Mouse (Mus musculus) C2C12 (cell line): ENCODE measurements around the gene Abhd16a. TPM values are rescaled to one million over a fixed set of nuclear protein-coding genes. Genes with fewer than 3 reads are reported as not detected.
"Not testable (repeated sequence)": the region's sequence is repeated elsewhere in the genome, so short reads cannot be mapped to it uniquely, and the experiment has no call there.

Source experiments
- H3K27me3 ChIP-seq: one replicate; pipeline ENCODE4 v1.6.1; 2011; ENCODE audit not compliant: control insufficient read depth, insufficient read depth, insufficient read length
- H3K36me3 ChIP-seq: one replicate; pipeline ENCODE4 v1.6.1; 2011; ENCODE audit not compliant: control insufficient read depth, insufficient read depth
- H3K4me3 ChIP-seq: one replicate; pipeline ENCODE4 v1.5.1; 2011; ENCODE audit warnings: mild to moderate bottlenecking, control low read depth; ENCODE audit not compliant: poor library complexity, insufficient read depth, severe bottlenecking
- H3K79me2 ChIP-seq: one replicate; pipeline ENCODE4 v1.6.1; 2011; ENCODE audit not compliant: control insufficient read depth, insufficient read depth
- H3K79me3 ChIP-seq: one replicate; pipeline ENCODE4 v1.6.1; 2011; ENCODE audit warnings: low read depth, control low read depth
- H3ac ChIP-seq: one replicate; pipeline ENCODE3; 2011; ENCODE audit warnings: low read depth; ENCODE audit not compliant: control insufficient read depth, insufficient read length
- CEBPB ChIP-seq: IDR thresholded peaks from one replicate; pipeline ENCODE4 v1.6.1; 2011; ENCODE audit warnings: low read depth, mild to moderate bottlenecking, control low read depth, moderate library complexity
- CTCF ChIP-seq: IDR thresholded peaks from one replicate; pipeline ENCODE4 v1.5.1; 2011; ENCODE audit not compliant: control insufficient read depth, insufficient read depth, insufficient read length
- FOSL1 ChIP-seq: IDR thresholded peaks from one replicate; pipeline ENCODE4 v1.8.0; 2011; ENCODE audit warnings: mild to moderate bottlenecking, low read length; ENCODE audit not compliant: poor library complexity, insufficient read depth, severe bottlenecking
- MAX ChIP-seq: IDR thresholded peaks from one replicate; pipeline ENCODE4 v1.6.1; 2011; ENCODE audit warnings: mild to moderate bottlenecking, control low read depth
- MYOD1 ChIP-seq: IDR thresholded peaks from one replicate; pipeline ENCODE4 v1.6.1; 2011; ENCODE audit warnings: low read depth; ENCODE audit not compliant: control insufficient read depth, insufficient read length
- MYOG ChIP-seq: IDR thresholded peaks from one replicate; pipeline ENCODE4 v1.6.1; 2011; ENCODE audit not compliant: control insufficient read depth, insufficient read length; ENCODE audit errors: extremely low read depth
- USF1 ChIP-seq: IDR thresholded peaks from one replicate; pipeline ENCODE4 v1.6.1; 2011; ENCODE audit warnings: low read depth, mild to moderate bottlenecking, control low read depth, moderate library complexity
- polyA plus RNA-seq: library from polyadenylated mRNA; unstranded; fragments of >200 nt; fragmentation: generic; extraction: Trizol; gene quantifications from one replicate; pipeline ENCODE4 v1.2.1, GENCODE M21; 2012; ENCODE audit warnings: missing spikeins

The Abhd16a gene
- polyA plus RNA-seq, 1 experiment: 54.0 TPM

DNA sequence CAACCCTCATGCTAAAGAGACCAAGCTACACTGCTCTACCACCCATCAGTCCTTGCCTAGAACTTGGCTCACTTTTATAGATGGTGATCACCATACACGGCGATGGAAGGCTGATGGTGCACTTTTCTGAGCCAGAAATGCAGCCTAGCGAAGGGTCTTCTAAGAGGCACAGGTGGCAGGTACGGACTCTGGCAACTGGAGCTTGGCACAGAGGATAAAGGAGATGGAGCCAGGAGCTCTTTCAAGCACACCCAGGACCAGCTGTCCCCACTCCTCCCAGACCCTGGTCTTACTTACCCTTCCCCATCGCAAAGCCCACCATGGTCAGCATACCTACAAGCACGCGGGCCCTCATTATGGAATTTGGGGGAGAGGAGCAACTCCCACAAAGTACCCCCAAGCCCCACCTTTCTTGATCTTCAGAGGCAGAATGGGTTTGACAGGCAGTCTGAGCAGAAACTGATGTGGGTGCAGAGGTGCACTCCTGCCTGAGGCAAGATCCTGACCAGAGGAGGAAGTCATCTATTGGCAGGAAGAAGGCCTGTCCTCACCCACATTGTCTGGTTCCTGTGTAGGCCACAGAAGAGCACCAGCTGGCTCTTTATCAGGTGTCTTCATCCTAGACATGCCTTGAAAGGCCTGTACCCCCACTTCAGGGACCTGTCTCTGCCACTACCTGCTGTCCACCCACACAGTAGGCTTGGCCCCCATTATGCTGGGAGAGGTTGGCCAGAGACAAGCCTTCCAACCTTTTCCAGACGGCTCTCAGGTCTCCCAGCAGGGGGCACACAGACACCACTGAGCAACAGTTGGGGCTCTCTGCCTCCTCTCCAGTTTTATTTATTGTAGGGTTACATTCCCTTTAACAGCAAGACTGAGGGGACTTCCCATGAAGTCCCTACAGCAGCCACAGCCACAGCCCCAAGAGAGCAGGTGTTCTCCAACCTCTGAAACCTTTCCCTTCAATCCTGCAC lies 26.3 kb downstream of the Abhd16a start, which contains the start of gene Ly6g5b:
Gene Ly6g5b, minus strand, starts transcription at position 383 of the 974 bp plus-strand sequence.
- Histone ChIP-seq H3K36me3 (peaks cover 49% of the 10 kb centered on the region), H3K79me3 (peaks cover 9% of the 10 kb centered on the region), H3ac (no peak within 1 kb of the TSS), H3K27me3 (no peaks in the 10 kb centered on the region), H3K79me2 (peaks cover 20% of the 10 kb centered on the region), H3K4me3 (no peak within 1 kb of the TSS)
- TF ChIP-seq MYOG (no peak), MAX (no peak), CEBPB (no peak), USF1 (no peak), MYOD1 (no peak), CTCF (no peak), FOSL1 (no peak)

DNA sequence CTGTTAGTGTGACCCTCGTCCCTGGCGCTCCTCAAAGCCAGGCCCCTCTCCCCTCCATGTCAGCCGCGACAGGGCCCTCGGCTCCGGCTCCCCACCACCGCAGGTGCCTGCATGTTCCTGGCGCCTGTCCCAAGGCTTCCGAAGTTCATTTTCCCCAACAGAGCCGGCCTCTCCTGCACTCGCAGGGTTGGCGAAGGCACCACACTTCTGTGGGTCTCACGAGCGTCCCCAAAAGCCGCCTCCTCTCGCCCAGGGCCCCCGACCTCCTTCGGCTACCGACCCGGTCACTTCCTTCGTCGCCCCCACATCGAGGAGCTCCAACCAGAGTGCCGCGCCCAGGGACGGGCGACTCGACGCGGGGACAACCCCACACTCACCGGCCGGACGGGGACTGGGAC lies 31.7 kb downstream of the Abhd16a start:
- Histone ChIP-seq H3ac (peak overlapping the region; percentile 94), H3K36me3 (peaks cover 39% of the 10 kb centered on the region), H3K79me3 (peaks cover 32% of the 10 kb centered on the region), H3K4me3 (peak overlapping the region; percentile 86), H3K79me2 (peaks cover 45% of the 10 kb centered on the region), H3K27me3 (no peaks in the 10 kb centered on the region)
- TF ChIP-seq FOSL1: no peak
- no peak for TF ChIP-seq MAX
- no peak for TF ChIP-seq CEBPB
- TF ChIP-seq CTCF: no peak
- no peak for TF ChIP-seq USF1
- no peak for TF ChIP-seq MYOD1
- TF ChIP-seq MYOG: no peak

DNA sequence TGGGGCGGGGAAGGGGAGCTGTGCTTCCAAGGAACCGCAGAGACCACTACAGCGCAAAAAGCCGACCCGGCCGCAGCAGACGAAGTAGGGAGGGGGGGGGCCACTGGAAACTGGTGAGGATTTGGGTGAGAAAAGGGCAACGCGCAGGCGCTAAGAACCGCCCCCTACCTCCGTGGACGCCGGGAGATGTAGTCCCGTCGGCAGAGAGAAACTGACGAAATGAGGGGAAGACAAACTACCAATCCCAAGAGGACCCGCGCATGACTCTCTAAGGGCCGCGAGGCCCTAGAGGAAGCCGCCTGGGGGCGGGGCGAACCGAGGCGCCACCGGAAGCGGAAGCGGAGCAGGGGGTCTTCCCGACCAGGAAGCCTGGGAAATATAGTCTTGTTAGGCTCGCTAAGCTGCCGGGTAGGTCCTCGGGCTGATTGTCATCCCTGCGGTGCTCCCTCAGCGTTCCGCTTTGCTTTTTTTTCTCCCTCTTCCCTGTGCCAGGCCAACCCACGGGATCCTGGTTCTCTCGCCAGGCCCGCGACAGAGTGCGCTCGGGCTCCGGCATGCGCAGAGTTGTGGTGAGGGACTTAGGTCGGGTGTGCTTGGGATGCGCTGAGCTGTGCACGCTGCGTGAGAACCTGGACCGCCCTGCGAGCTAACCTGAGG lies 32.2 kb downstream of the Abhd16a start, which contains the start of gene Gpank1:
Gene Gpank1, plus strand, starts transcription at position 313 of the 657 bp plus-strand sequence.
- H3K79me2 ChIP-seq: peaks cover 48% of the 10 kb centered on the region
- peaks cover 32% of the 10 kb centered on the region for H3K79me3 ChIP-seq
- TF ChIP-seq MAX: peak; percentile 11
- no peak for TF ChIP-seq MYOD1
- H3ac ChIP-seq: peak within 1 kb of the TSS; percentile 94
- H3K27me3 ChIP-seq: no peaks in the 10 kb centered on the region
- H3K4me3 ChIP-seq: peak within 1 kb of the TSS; percentile 86
- H3K36me3 ChIP-seq: peaks cover 34% of the 10 kb centered on the region

DNA sequence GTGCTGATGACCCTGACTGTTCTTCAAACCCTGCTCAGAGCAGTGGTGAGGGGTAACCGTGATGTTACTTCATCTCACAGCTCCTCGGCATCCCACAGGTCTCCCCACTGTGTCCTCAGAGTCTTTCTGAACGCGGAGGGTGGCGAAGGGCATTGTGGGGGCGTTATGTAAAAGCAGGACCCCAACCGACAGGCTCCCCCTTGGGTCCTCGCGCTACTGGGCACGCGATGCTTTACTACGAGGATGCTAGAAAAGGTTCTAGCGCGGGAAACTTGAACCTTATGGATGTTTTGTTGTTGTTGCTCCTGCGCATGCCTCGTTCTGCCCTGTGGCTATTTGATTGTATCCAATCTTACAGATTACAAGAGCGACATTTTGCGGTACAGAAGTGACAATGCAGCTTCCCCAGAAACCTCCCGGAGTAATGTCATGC lies 32.8 kb downstream of the Abhd16a start, which contains the start of gene Csnk2b:
Gene Csnk2b, minus strand, starts transcription at position 183 of the 433 bp plus-strand sequence.
- Histone ChIP-seq H3K79me2 (peaks cover 54% of the 10 kb centered on the region), H3K4me3 (peak within 1 kb of the TSS; percentile 86), H3K79me3 (peaks cover 37% of the 10 kb centered on the region), H3K27me3 (no peaks in the 10 kb centered on the region), H3K36me3 (peaks cover 34% of the 10 kb centered on the region), H3ac (peak within 1 kb of the TSS; percentile 94)
- TF ChIP-seq CTCF: no peak
- no peak for TF ChIP-seq MYOD1
- no peak for TF ChIP-seq USF1
- TF ChIP-seq MAX: peak; percentile 21
- no peak for TF ChIP-seq FOSL1

- H3K4me3 ChIP-seq, H3ac ChIP-seq, H3K27me3 ChIP-seq: not testable (repeated sequence)
- Histone ChIP-seq H3K79me3 (peaks cover 47% of the 10 kb centered on the region), H3K79me2 (peaks cover 68% of the 10 kb centered on the region), H3K36me3 (peaks cover 28% of the 10 kb centered on the region)
Measured at GRCm38 (mm10) chr17:35123287-35123686, 34.2 kb downstream of the Abhd16a start.

DNA sequence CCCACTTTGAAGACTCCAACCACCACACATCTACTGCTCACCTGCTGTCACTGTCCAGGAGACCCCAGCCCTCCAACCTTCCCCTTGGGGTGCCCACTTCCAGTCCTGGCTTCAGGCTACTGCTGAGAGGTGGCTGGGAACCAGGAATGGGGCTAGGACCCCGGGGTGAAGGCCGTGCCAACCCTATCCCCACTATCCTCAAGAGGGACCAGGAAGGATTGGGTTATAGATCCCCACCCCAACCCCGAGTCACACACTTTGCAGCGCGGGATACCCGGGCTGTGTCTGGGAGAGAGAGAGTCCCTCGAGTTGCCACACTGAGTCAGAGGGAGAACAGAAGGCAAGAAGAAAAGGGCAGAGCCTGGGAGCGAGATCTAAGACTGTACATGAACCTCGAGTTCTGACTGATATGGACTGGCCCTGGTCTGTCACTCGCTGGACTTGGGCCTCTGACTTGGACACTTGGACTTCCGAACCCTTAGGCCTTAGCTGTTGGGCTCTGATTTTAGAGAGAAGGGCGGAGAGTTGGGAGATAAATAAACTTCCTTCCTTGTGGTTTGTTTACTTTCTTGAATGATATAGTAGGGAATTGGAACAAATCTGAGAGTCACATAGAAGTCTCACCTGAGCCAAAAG lies 35.3 kb downstream of the Abhd16a start:
- not testable (repeated sequence) for H3K27me3 ChIP-seq, H3ac ChIP-seq, H3K4me3 ChIP-seq
- Histone ChIP-seq H3K36me3 (peaks cover 20% of the 10 kb centered on the region), H3K79me2 (peaks cover 68% of the 10 kb centered on the region), H3K79me3 (peaks cover 51% of the 10 kb centered on the region)
